Mouse (Mus musculus): ENCODE data around the gene Myo7a. TPM values are rescaled to one million over a fixed set of nuclear protein-coding genes. Genes with fewer than 3 reads are reported as not detected.

Myo7a gene
- polyA plus RNA-seq (2015; fragmentation: Nextera tagmentation; extraction: Ambion mirVana): 14.4 and 15.4 TPM in 2 replicates

GRCm38 (mm10) chr7:98119179-98119960 lies at the start of gene Myo7a:
Gene Myo7a, minus strand, starts transcription at chr7:98119524.
- WGBS: 40% methylated on average over 9 of the region's 9 CpGs
- Histone ChIP-seq H3K36me3 (no peaks in the 10 kb centered on the region), H3K4me1 (peaks cover 24% of the 10 kb centered on the region), H3K9ac (0 out of 2 replicates have a peak within 1 kb of the TSS, but pooled peaks have one; percentile 31), H3K9me3 (replicated peaks) (no peaks in the 10 kb centered on the region), H3K4me2 (peak within 1 kb of the TSS; percentile 58), H3K4me3 (replicated peaks) (peak within 1 kb of the TSS; percentile 23), H3K27ac (peak within 1 kb of the TSS; percentile 4; the same call in 1 of the 2 replicates), H3K27me3 (no peaks in the 10 kb centered on the region)
- peak; percentile 70 for ATAC-seq (replicated peaks; ENCODE audit: low FRiP score)

GRCm38 (mm10) chr7:98164999-98165528 lies 45.7 kb upstream of the Myo7a start:
- peak overlapping the region; percentile 88 for H3K27ac ChIP-seq
- ATAC-seq (replicated peaks; ENCODE audit: low FRiP score): peak; percentile 72
- no peaks in the 10 kb centered on the region for H3K27me3 ChIP-seq
- no peak overlapping the region for H3K9ac ChIP-seq
- H3K4me3 ChIP-seq (replicated peaks): no peak overlapping the region
- WGBS: 37% methylated on average over 10 of the region's 10 CpGs
- H3K36me3 ChIP-seq: no peaks in the 10 kb centered on the region
- H3K4me2 ChIP-seq: 0 out of 2 replicates have a peak overlapping the region, but pooled peaks have one; percentile 5
- no peaks in the 10 kb centered on the region for H3K9me3 ChIP-seq (replicated peaks)
- H3K4me1 ChIP-seq: peaks cover 52% of the 10 kb centered on the region

GRCm38 (mm10) chr7:98164382-98164998 lies 45.2 kb upstream of the Myo7a start:
- H3K36me3 ChIP-seq: no peaks in the 10 kb centered on the region
- 0 out of 2 replicates have a peak overlapping the region, but pooled peaks have one; percentile 5 for H3K4me2 ChIP-seq
- no peak overlapping the region for H3K4me3 ChIP-seq (replicated peaks)
- no peaks in the 10 kb centered on the region for H3K27me3 ChIP-seq
- H3K9me3 ChIP-seq (replicated peaks): no peaks in the 10 kb centered on the region
- peaks cover 57% of the 10 kb centered on the region for H3K4me1 ChIP-seq
- no peak overlapping the region for H3K9ac ChIP-seq
- peak overlapping the region; percentile 88 for H3K27ac ChIP-seq
- 78% methylated on average over 9 of the region's 9 CpGs for WGBS
- ATAC-seq (replicated peaks; ENCODE audit: low FRiP score): no peak

- Histone ChIP-seq H3K4me2 (no peak overlapping the region), H3K9ac (no peak overlapping the region), H3K27ac (0 out of 2 replicates have a peak overlapping the region, but pooled peaks have one; percentile 2), H3K4me3 (replicated peaks) (no peak overlapping the region), H3K4me1 (peaks cover 65% of the 10 kb centered on the region), H3K36me3 (no peaks in the 10 kb centered on the region), H3K9me3 (replicated peaks) (no peaks in the 10 kb centered on the region), H3K27me3 (no peaks in the 10 kb centered on the region)
- ATAC-seq (replicated peaks; ENCODE audit: low FRiP score): no peak
- 49% methylated on average over 3 of the region's 3 CpGs for WGBS
These were observed 44.4 kb upstream of the Myo7a start for GRCm38 (mm10) chr7:98163700-98164099.

GRCm38 (mm10) chr7:98162239-98162638 lies 42.9 kb upstream of the Myo7a start:
- H3K9me3 ChIP-seq (replicated peaks): no peaks in the 10 kb centered on the region
- H3K27me3 ChIP-seq: no peaks in the 10 kb centered on the region
- no peak for ATAC-seq (replicated peaks; ENCODE audit: low FRiP score)
- peaks cover 78% of the 10 kb centered on the region for H3K4me1 ChIP-seq
- no peak overlapping the region for H3K4me3 ChIP-seq (replicated peaks)
- H3K4me2 ChIP-seq: no peak overlapping the region
- no peak overlapping the region for H3K9ac ChIP-seq
- peak overlapping the region; percentile 32; the same call in 1 of the 2 replicates for H3K27ac ChIP-seq
- 61% methylated on average over 6 of the region's 6 CpGs for WGBS
- H3K36me3 ChIP-seq: no peaks in the 10 kb centered on the region

GRCm38 (mm10) chr7:98160041-98160740 lies 40.9 kb upstream of the Myo7a start:
- no peak overlapping the region for H3K4me2 ChIP-seq
- peaks cover 87% of the 10 kb centered on the region for H3K4me1 ChIP-seq
- H3K9me3 ChIP-seq (replicated peaks): no peaks in the 10 kb centered on the region
- H3K36me3 ChIP-seq: no peaks in the 10 kb centered on the region
- H3K9ac ChIP-seq: no peak overlapping the region
- WGBS: 36% methylated on average over 8 of the region's 8 CpGs
- peak overlapping the region; percentile 76 for H3K27ac ChIP-seq
- no peak for ATAC-seq (replicated peaks; ENCODE audit: low FRiP score)
- H3K27me3 ChIP-seq: no peaks in the 10 kb centered on the region
- H3K4me3 ChIP-seq (replicated peaks): no peak overlapping the region

GRCm38 (mm10) chr7:98158481-98158880 lies 39.2 kb upstream of the Myo7a start:
- H3K4me1 ChIP-seq: peaks cover 76% of the 10 kb centered on the region
- 35% methylated on average over 8 of the region's 8 CpGs for WGBS

GRCm38 (mm10) chr7:98157636-98158332 lies 38.5 kb upstream of the Myo7a start:
- 65% methylated on average over 5 of the region's 5 CpGs for WGBS
- H3K9me3 ChIP-seq (replicated peaks): no peaks in the 10 kb centered on the region
- H3K27ac ChIP-seq: peak overlapping the region; percentile 81
- peaks cover 72% of the 10 kb centered on the region for H3K4me1 ChIP-seq
- no peak overlapping the region for H3K4me2 ChIP-seq
- H3K36me3 ChIP-seq: no peaks in the 10 kb centered on the region
- H3K27me3 ChIP-seq: no peaks in the 10 kb centered on the region
- H3K4me3 ChIP-seq (replicated peaks): no peak overlapping the region
- H3K9ac ChIP-seq: no peak overlapping the region
- no peak for ATAC-seq (replicated peaks; ENCODE audit: low FRiP score)

More at GRCm38 (mm10) chr7:98158481-98158880, 39.2 kb upstream of the Myo7a start:
- Histone ChIP-seq H3K9me3 (replicated peaks) (no peaks in the 10 kb centered on the region), H3K9ac (no peak overlapping the region), H3K4me2 (no peak overlapping the region), H3K4me3 (replicated peaks) (no peak overlapping the region), H3K27me3 (no peaks in the 10 kb centered on the region), H3K27ac (peak overlapping the region; percentile 81), H3K36me3 (no peaks in the 10 kb centered on the region)
- ATAC-seq (replicated peaks; ENCODE audit: low FRiP score): peak; percentile 69

- peaks cover 72% of the 10 kb centered on the region for H3K4me1 ChIP-seq
- no peaks in the 10 kb centered on the region for H3K36me3 ChIP-seq
- H3K4me2 ChIP-seq: no peak overlapping the region
- WGBS: 57% methylated on average over 3 of the region's 3 CpGs
- H3K9ac ChIP-seq: no peak overlapping the region
- H3K27ac ChIP-seq: peak overlapping the region; percentile 42; the same call in 1 of the 2 replicates
- no peak for ATAC-seq (replicated peaks; ENCODE audit: low FRiP score)
- no peaks in the 10 kb centered on the region for H3K27me3 ChIP-seq
- H3K9me3 ChIP-seq (replicated peaks): no peaks in the 10 kb centered on the region
- H3K4me3 ChIP-seq (replicated peaks): no peak overlapping the region
These were observed 36.9 kb upstream of the Myo7a start for GRCm38 (mm10) chr7:98156280-98156665.

- no peak for ATAC-seq (replicated peaks; ENCODE audit: low FRiP score)
- no peaks in the 10 kb centered on the region for H3K9me3 ChIP-seq (replicated peaks)
- peaks cover 71% of the 10 kb centered on the region for H3K4me1 ChIP-seq
- no peak overlapping the region for H3K4me2 ChIP-seq
- H3K27ac ChIP-seq: peak overlapping the region; percentile 66; the same call in 1 of the 2 replicates
- H3K27me3 ChIP-seq: no peaks in the 10 kb centered on the region
- no peak overlapping the region for H3K4me3 ChIP-seq (replicated peaks)
- H3K9ac ChIP-seq: no peak overlapping the region
- WGBS: 27% methylated on average over 7 of the region's 8 CpGs
- no peaks in the 10 kb centered on the region for H3K36me3 ChIP-seq
These were observed 36.4 kb upstream of the Myo7a start for GRCm38 (mm10) chr7:98155546-98156279.

- WGBS: 71% methylated on average over 5 of the region's 5 CpGs
- Histone ChIP-seq H3K4me1 (peaks cover 71% of the 10 kb centered on the region), H3K4me3 (replicated peaks) (no peak overlapping the region), H3K27me3 (no peaks in the 10 kb centered on the region), H3K4me2 (no peak overlapping the region), H3K9me3 (replicated peaks) (no peaks in the 10 kb centered on the region), H3K27ac (no peak overlapping the region), H3K9ac (no peak overlapping the region), H3K36me3 (no peaks in the 10 kb centered on the region)
- no peak for ATAC-seq (replicated peaks; ENCODE audit: low FRiP score)
These were observed 34.6 kb upstream of the Myo7a start for GRCm38 (mm10) chr7:98153892-98154291.
